Mouse (Mus musculus) forebrain, embryonic 14.5 days (tissue): ENCODE measurements around the gene Gbe1. TPM values are rescaled to one million over a fixed set of nuclear protein-coding genes. Genes with fewer than 3 reads are reported as not detected.

Source experiments
- ATAC-seq: fragments of 200-750 bp; cut with Nextera tagmentation; 2 replicates; pipeline ENCODE4 v1.8.0; 2017; ENCODE audit warnings: mild to moderate bottlenecking, moderate library complexity
- DNase-seq: peaks from one replicate; pipeline ENCODE4 v3.0.0-alpha.2; 2015; ENCODE audit warnings: low spot score
- H3K27ac ChIP-seq: fragments of 300-500 bp; sonication (generic); 2 replicates; pipeline ENCODE4 v1.5.1; 2014; ENCODE audit warnings: low read depth, mild to moderate bottlenecking, control low read depth, low read length, moderate library complexity
- H3K27me3 ChIP-seq: fragments of 300-500 bp; sonication (generic); replicated peaks from 2 replicates; pipeline ENCODE4 v1.6.1; 2014; ENCODE audit warnings: low read length, control low read depth, mixed read lengths; ENCODE audit not compliant: control insufficient read depth, insufficient read depth
- H3K36me3 ChIP-seq: fragments of 300-500 bp; sonication (generic); 2 replicates; pipeline ENCODE4 v1.6.1; 2014; ENCODE audit warnings: low read length, control low read depth; ENCODE audit not compliant: control insufficient read depth, insufficient read depth
- H3K4me1 ChIP-seq: fragments of 300-500 bp; sonication (generic); 2 replicates; pipeline ENCODE4 v1.6.1; 2014; ENCODE audit warnings: antibody characterized with exemption, low read length, control low read depth; ENCODE audit not compliant: control insufficient read depth, insufficient read depth
- H3K4me2 ChIP-seq: fragments of 300-500 bp; sonication (generic); 2 replicates; pipeline ENCODE4 v1.6.1; 2014; ENCODE audit warnings: mild to moderate bottlenecking, control low read depth, low read length
- H3K4me3 ChIP-seq: fragments of 300-500 bp; sonication (generic); 2 replicates; pipeline ENCODE4 v1.5.1; 2014; ENCODE audit warnings: low read depth, low read length, control low read depth
- H3K9ac ChIP-seq: fragments of 300-500 bp; sonication (generic); 2 replicates; pipeline ENCODE4 v1.6.1; 2014; ENCODE audit warnings: mild to moderate bottlenecking, low read length, control low read depth, moderate library complexity
- H3K9me3 ChIP-seq: fragments of 300-500 bp; sonication (generic); replicated peaks from 2 replicates; pipeline ENCODE4 v1.6.1; 2016; ENCODE audit warnings: low read length, control low read depth, mixed read lengths; ENCODE audit not compliant: control insufficient read depth
- WGBS: fragments of 180-500 bp; shearing (Covaris S2); extraction: QIAGEN DNeasy Blood & Tissue Kit; methylation state at CpG from one replicate; pipeline ENCODE4 v1.1.7; 2014; 5-methylcytosine and 5-hydroxymethylcytosine counted together
- polyA plus RNA-seq: library from polyadenylated mRNA; unstranded; fragments of >200 nt; fragmentation: Nextera tagmentation; extraction: Ambion mirVana; gene quantifications from 2 replicates; pipeline ENCODE4 v1.2.1, GENCODE M21; 2014

The Gbe1 gene
- polyA plus RNA-seq, 1 experiment from 2014 or later = 13.7 TPM

GRCm38 (mm10) chr16:70326339-70326948 is 12.7 kb downstream of the Gbe1 start:
- H3K4me2 ChIP-seq = no peak overlapping the region
- 85% methylated on average over 9 of the region's 9 CpGs for WGBS
- ATAC-seq = no peak
- no peaks in the 10 kb centered on the region for H3K9me3 ChIP-seq
- no peaks in the 10 kb centered on the region for H3K36me3 ChIP-seq
- DNase-seq = no peak
- no peaks in the 10 kb centered on the region for H3K27me3 ChIP-seq
- no peak overlapping the region for H3K9ac ChIP-seq
- no peak overlapping the region for H3K4me3 ChIP-seq
- H3K27ac ChIP-seq = no peak overlapping the region
- H3K4me1 ChIP-seq = no peaks in the 10 kb centered on the region

- 50% methylated on average over 6 of the region's 6 CpGs for WGBS
- H3K4me2 ChIP-seq = no peak overlapping the region
- no peaks in the 10 kb centered on the region for H3K36me3 ChIP-seq
- no peak overlapping the region for H3K9ac ChIP-seq
- H3K4me3 ChIP-seq = no peak overlapping the region
- H3K9me3 ChIP-seq = no peaks in the 10 kb centered on the region
- no peak overlapping the region for H3K27ac ChIP-seq
- no peaks in the 10 kb centered on the region for H3K27me3 ChIP-seq
- H3K4me1 ChIP-seq = no peaks in the 10 kb centered on the region
- no peak for ATAC-seq
- no peak for DNase-seq
These were observed 14.8 kb downstream of the Gbe1 start for GRCm38 (mm10) chr16:70328566-70328965.

GRCm38 (mm10) chr16:70329036-70329435 is 15.3 kb downstream of the Gbe1 start:
- WGBS = 18% methylated on average over 10 of the region's 10 CpGs
- H3K4me1 ChIP-seq = no peaks in the 10 kb centered on the region
- no peaks in the 10 kb centered on the region for H3K9me3 ChIP-seq
- 0 out of 2 replicates have a peak overlapping the region, but pooled peaks have one; percentile 0 for H3K4me2 ChIP-seq
- ATAC-seq (peak; percentile 42; the same call in 1 of the 2 replicates), DNase-seq (no peak)
- no peak overlapping the region for H3K4me3 ChIP-seq
- H3K27me3 ChIP-seq = no peaks in the 10 kb centered on the region
- H3K9ac ChIP-seq = no peak overlapping the region
- no peak overlapping the region for H3K27ac ChIP-seq
- H3K36me3 ChIP-seq = no peaks in the 10 kb centered on the region

- H3K4me1 ChIP-seq = no peaks in the 10 kb centered on the region
- no peak overlapping the region for H3K4me2 ChIP-seq
- H3K27ac ChIP-seq = no peak overlapping the region
- 57% methylated on average over 6 of the region's 6 CpGs for WGBS
- no peak overlapping the region for H3K9ac ChIP-seq
- ATAC-seq (no peak), DNase-seq (no peak)
- no peaks in the 10 kb centered on the region for H3K9me3 ChIP-seq
- H3K27me3 ChIP-seq = no peaks in the 10 kb centered on the region
- no peak overlapping the region for H3K4me3 ChIP-seq
- H3K36me3 ChIP-seq = no peaks in the 10 kb centered on the region
These were observed 15.7 kb downstream of the Gbe1 start for GRCm38 (mm10) chr16:70329471-70329870.

GRCm38 (mm10) chr16:70330007-70330406 is 16.3 kb downstream of the Gbe1 start:
- ATAC-seq = no peak
- 45% methylated on average over 2 of the region's 2 CpGs for WGBS

GRCm38 (mm10) chr16:70330626-70331275 is 17.0 kb downstream of the Gbe1 start:
- ATAC-seq = no peak
- 92% methylated on average over 10 of the region's 10 CpGs for WGBS
- DNase-seq = no peak

More at GRCm38 (mm10) chr16:70330007-70330406, 16.3 kb downstream of the Gbe1 start:
- Histone ChIP-seq H3K9ac (no peak overlapping the region), H3K4me1 (no peaks in the 10 kb centered on the region), H3K27me3 (no peaks in the 10 kb centered on the region), H3K27ac (no peak overlapping the region), H3K9me3 (no peaks in the 10 kb centered on the region), H3K36me3 (no peaks in the 10 kb centered on the region), H3K4me2 (no peak overlapping the region), H3K4me3 (no peak overlapping the region)
- no peak for DNase-seq

GRCm38 (mm10) chr16:70334812-70335211 is 21.1 kb downstream of the Gbe1 start:
- DNase-seq = no peak
- no peaks in the 10 kb centered on the region for H3K36me3 ChIP-seq
- no peak for ATAC-seq
- H3K9me3 ChIP-seq = no peaks in the 10 kb centered on the region
- H3K4me3 ChIP-seq = no peak overlapping the region
- no peak overlapping the region for H3K27ac ChIP-seq
- no peak overlapping the region for H3K9ac ChIP-seq
- H3K27me3 ChIP-seq = no peaks in the 10 kb centered on the region
- H3K4me1 ChIP-seq = no peaks in the 10 kb centered on the region
- WGBS = 94% methylated on average over 5 of the region's 5 CpGs
- H3K4me2 ChIP-seq = no peak overlapping the region

More at GRCm38 (mm10) chr16:70330626-70331275, 17.0 kb downstream of the Gbe1 start:
- Histone ChIP-seq H3K36me3 (no peaks in the 10 kb centered on the region), H3K27ac (no peak overlapping the region), H3K4me1 (no peaks in the 10 kb centered on the region), H3K9ac (no peak overlapping the region), H3K4me3 (no peak overlapping the region), H3K9me3 (no peaks in the 10 kb centered on the region), H3K4me2 (no peak overlapping the region), H3K27me3 (no peaks in the 10 kb centered on the region)

- no peaks in the 10 kb centered on the region for H3K36me3 ChIP-seq
- no peaks in the 10 kb centered on the region for H3K9me3 ChIP-seq
- no peak overlapping the region for H3K27ac ChIP-seq
- H3K4me2 ChIP-seq = no peak overlapping the region
- no peak overlapping the region for H3K4me3 ChIP-seq
- H3K4me1 ChIP-seq = no peaks in the 10 kb centered on the region
- H3K27me3 ChIP-seq = no peaks in the 10 kb centered on the region
- ATAC-seq (no peak), DNase-seq (no peak)
- no peak overlapping the region for H3K9ac ChIP-seq
These were observed 21.7 kb downstream of the Gbe1 start for GRCm38 (mm10) chr16:70335472-70335871.

- no peak overlapping the region for H3K9ac ChIP-seq
- 93% methylated on average over 3 of the region's 3 CpGs for WGBS
These were observed 23.9 kb downstream of the Gbe1 start for GRCm38 (mm10) chr16:70337661-70338060.

More at GRCm38 (mm10) chr16:70337661-70338060, 23.9 kb downstream of the Gbe1 start:
- no peak for ATAC-seq
- Histone ChIP-seq H3K27me3 (no peaks in the 10 kb centered on the region), H3K4me1 (no peaks in the 10 kb centered on the region), H3K4me2 (no peak overlapping the region), H3K9me3 (no peaks in the 10 kb centered on the region), H3K27ac (no peak overlapping the region), H3K4me3 (no peak overlapping the region), H3K36me3 (no peaks in the 10 kb centered on the region)
- DNase-seq = no peak
